Mouse (Mus musculus) lung, postnatal 36 days (tissue): ENCODE data around the gene Cpeb3.

Experiments used
- DNase-seq: peaks from one replicate; pipeline ENCODE4 v3.0.0; 2022; ENCODE audit warnings: mixed read lengths

The Cpeb3 gene

GRCm38 (mm10) chr19:37022146-37022545 is 186.3 kb downstream of the Cpeb3 start:
- DNase-seq = no peak

- DNase-seq = no peak
These were observed 187.4 kb downstream of the Cpeb3 start for GRCm38 (mm10) chr19:37020951-37021350.

- DNase-seq = no peak
These were observed 187.9 kb downstream of the Cpeb3 start for GRCm38 (mm10) chr19:37020531-37020930.

GRCm38 (mm10) chr19:37018931-37019330 is 189.5 kb downstream of the Cpeb3 start:
- no peak for DNase-seq

GRCm38 (mm10) chr19:37018411-37018810 is 190.0 kb downstream of the Cpeb3 start:
- DNase-seq = peak; percentile 78

- DNase-seq = no peak
These were observed 191.5 kb downstream of the Cpeb3 start for GRCm38 (mm10) chr19:37016890-37017289.

GRCm38 (mm10) chr19:37014173-37014939 is 194.0 kb downstream of the Cpeb3 start:
- DNase-seq = no peak

GRCm38 (mm10) chr19:37013461-37013860 is 194.9 kb downstream of the Cpeb3 start:
- DNase-seq = no peak

- no peak for DNase-seq
These were observed 198.5 kb downstream of the Cpeb3 start for GRCm38 (mm10) chr19:37009878-37010281.

GRCm38 (mm10) chr19:37004557-37004956 is 203.8 kb downstream of the Cpeb3 start:
- peak; percentile 10 for DNase-seq
